ENCODE assay signal across 8 mouse cellular contexts in the genomic region with DNA sequence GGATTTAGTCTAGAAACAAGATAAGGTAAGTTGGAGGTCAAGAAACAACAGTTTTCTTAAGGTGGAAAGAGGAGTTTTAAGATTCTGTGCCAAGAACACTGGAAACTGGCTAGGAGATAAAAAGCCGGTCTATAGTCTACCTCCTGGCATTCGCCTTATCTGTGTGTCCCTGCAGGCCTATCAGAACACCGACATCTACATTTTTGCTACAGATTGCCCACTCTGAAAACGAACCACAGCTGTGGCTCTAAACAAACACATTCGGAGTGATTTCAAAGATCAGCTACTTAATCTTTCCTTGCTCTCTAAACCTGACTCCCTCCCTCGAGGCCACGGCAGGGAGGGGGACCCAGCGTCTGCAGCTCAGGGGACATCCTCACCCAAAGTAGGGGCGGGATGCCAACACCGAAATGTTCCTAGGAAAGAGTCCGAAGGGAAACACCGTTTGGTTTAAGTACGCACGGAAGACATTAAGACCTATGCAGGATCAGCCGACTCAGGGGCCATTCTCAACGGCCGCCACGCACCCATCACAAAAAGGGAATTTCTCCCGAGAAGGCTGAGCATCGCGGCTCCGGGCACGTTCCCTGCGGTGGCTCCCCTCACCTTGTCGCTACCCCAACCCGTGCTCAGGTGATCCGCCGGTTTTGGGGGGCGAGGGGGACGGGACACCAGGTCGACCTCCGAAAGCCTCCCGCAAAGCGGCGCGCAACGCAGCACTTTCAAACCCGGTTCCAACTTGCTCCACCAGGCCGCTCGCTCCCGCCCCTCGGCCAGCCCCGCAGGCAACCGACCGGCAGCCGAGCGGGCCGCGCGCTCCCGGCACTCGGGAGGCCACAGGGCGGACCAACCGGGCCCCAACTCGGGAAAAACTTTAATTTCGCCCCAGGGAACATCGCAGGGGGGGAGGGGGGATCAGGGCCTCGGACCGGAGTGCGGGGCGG. TPM values are rescaled to one million over a fixed set of nuclear protein-coding genes. Genes with fewer than 3 reads are reported as not detected.
DNase-seq lines count a peak whose midpoint lies in the region; ATAC-seq and TF ChIP-seq lines count a peak whose summit lies in the region.

No protein-coding gene starts in this region.

- no peak for ATAC-seq in forebrain, embryonic 13.5 days
- no peak for ATAC-seq in intestine, postnatal 0 days
- ATAC-seq in megakaryocyte progenitor cell, adult 5-6 weeks (replicated peaks; ENCODE audit: poor library complexity): peak; percentile 59

- peaks cover 26% of the 10 kb centered on the region for H3K4me1 ChIP-seq in forebrain, embryonic 13.5 days
- H3K4me1 ChIP-seq in intestine, postnatal 0 days (replicated peaks; ENCODE audit: control insufficient read depth, insufficient read depth, low read length): no peaks in the 10 kb centered on the region

- TF ChIP-seq CTCF in layer of hippocampus, adult 2 months (conservative IDR thresholded peaks at IDR 0.05): no peak
- TF ChIP-seq CTCF in intestine, postnatal 0 days (IDR thresholded peaks at IDR 0.05; ENCODE audit: low read depth): no peak

- WGBS in forebrain, embryonic 13.5 days: 1% methylated on average over 61 of the region's 61 CpGs
- WGBS in intestine, postnatal 0 days: 4% methylated on average over 56 of the region's 61 CpGs

- peaks cover 32% of the 10 kb centered on the region for H3K36me3 ChIP-seq in forebrain, embryonic 13.5 days (ENCODE audit: poor library complexity, severe bottlenecking)
- peaks cover 22% of the 10 kb centered on the region for H3K36me3 ChIP-seq in intestine, postnatal 0 days (ENCODE audit: control insufficient read depth, insufficient read depth)

- no peaks in the 10 kb centered on the region for H3K27me3 ChIP-seq in forebrain, embryonic 13.5 days
- H3K27me3 ChIP-seq in intestine, postnatal 0 days (replicated peaks; ENCODE audit: control insufficient read depth, insufficient read depth, low read length): no peaks in the 10 kb centered on the region

- no peak for DNase-seq in layer of hippocampus, adult 2 months (ENCODE audit: low spot score in 2 of 2)
- DNase-seq in layer of hippocampus, adult 9-10 months (ENCODE audit: low spot score): no peak
- peak; percentile 44 for DNase-seq in adipocyte (ENCODE audit: low spot score)
- DNase-seq in testis, postnatal 10 days (ENCODE audit: low spot score): peak; percentile 77
- no peak for DNase-seq in left cerebral cortex, postnatal 14 days (ENCODE audit: low spot score in 2 of 2)

- H3K4me2 ChIP-seq in forebrain, embryonic 13.5 days: peak overlapping the region; percentile 85
- H3K4me2 ChIP-seq in intestine, postnatal 0 days (replicated peaks; ENCODE audit: low read depth): peak overlapping the region; percentile 93

- no peaks in the 10 kb centered on the region for H3K9me3 ChIP-seq in forebrain, embryonic 13.5 days (replicated peaks)
- H3K9me3 ChIP-seq in intestine, postnatal 0 days (ENCODE audit: control insufficient read depth): no peaks in the 10 kb centered on the region

- intact Hi-C loops in left cerebral cortex, postnatal 14 days (cut with DNase I): no loop called here

- peak overlapping the region; percentile 93 for H3K9ac ChIP-seq in forebrain, embryonic 13.5 days
- H3K9ac ChIP-seq in intestine, postnatal 0 days (ENCODE audit: low read depth, low read length): peak overlapping the region; percentile 89

- H3K27ac ChIP-seq in layer of hippocampus, adult 2 months: peak overlapping the region; percentile 43; the same call in 1 of the 2 replicates
- no peak overlapping the region for H3K27ac ChIP-seq in forebrain, embryonic 13.5 days
- peak overlapping the region; percentile 91 for H3K27ac ChIP-seq in intestine, postnatal 0 days (ENCODE audit: low read depth, low read length)

- peak overlapping the region; percentile 75 for H3K4me3 ChIP-seq in layer of hippocampus, adult 2 months
- peak overlapping the region; percentile 98 for H3K4me3 ChIP-seq in forebrain, embryonic 13.5 days
- H3K4me3 ChIP-seq in intestine, postnatal 0 days (ENCODE audit: low read depth, low read length): peak overlapping the region; percentile 97

RNA-seq across cellular contexts. Expression of gene Phf13, which starts 1.6 kb away (rescaled TPM):
- total RNA-seq in layer of hippocampus, adult 2 months (2021): 10 to 100 TPM; 10.5 to 10.8 TPM
- 17.6 and 19.4 TPM in 2 replicates for polyA plus RNA-seq in forebrain, embryonic 13.5 days (2015; fragmentation: Nextera tagmentation; extraction: Ambion mirVana)
- 10.6 and 11.0 TPM in 2 replicates for polyA plus RNA-seq in intestine, postnatal 0 days (2015; fragmentation: Nextera tagmentation; extraction: Ambion mirVana)
- total RNA-seq in megakaryocyte progenitor cell, adult 5-6 weeks (2015): 2.8 and 4.6 TPM in 2 replicates
- 1.0 and 2.7 TPM in 2 replicates for total RNA-seq in megakaryocyte progenitor cell, adult 5-6 weeks (2017)
- 10 to 100 TPM; 14.2 to 14.4 TPM for total RNA-seq in left cerebral cortex, postnatal 14 days (2021)

RNA-seq across cellular contexts. Expression of gene Thap3, which starts 5.7 kb away (rescaled TPM):
- total RNA-seq in layer of hippocampus, adult 2 months (2021): 10 to 100 TPM; 26.8 to 29.7 TPM
- 39.6 and 40.6 TPM in 2 replicates for polyA plus RNA-seq in forebrain, embryonic 13.5 days (2015; fragmentation: Nextera tagmentation; extraction: Ambion mirVana)
- polyA plus RNA-seq in intestine, postnatal 0 days (2015; fragmentation: Nextera tagmentation; extraction: Ambion mirVana): 15.4 and 16.6 TPM in 2 replicates
- 7.2 and 8.0 TPM in 2 replicates for total RNA-seq in megakaryocyte progenitor cell, adult 5-6 weeks (2015)
- total RNA-seq in megakaryocyte progenitor cell, adult 5-6 weeks (2017): 6.1 and 6.4 TPM in 2 replicates
- 10 to 100 TPM; 16.1 to 19.3 TPM for total RNA-seq in left cerebral cortex, postnatal 14 days (2021)

RNA-seq across cellular contexts. Expression of gene Klhl21, which starts 14.1 kb away (rescaled TPM):
- 10 to 100 TPM; 19.4 to 23.2 TPM for total RNA-seq in layer of hippocampus, adult 2 months (2021)
- 2.7 and 3.0 TPM in 2 replicates for polyA plus RNA-seq in forebrain, embryonic 13.5 days (2015; fragmentation: Nextera tagmentation; extraction: Ambion mirVana)
- polyA plus RNA-seq in intestine, postnatal 0 days (2015; fragmentation: Nextera tagmentation; extraction: Ambion mirVana): 5.3 and 5.8 TPM in 2 replicates
- total RNA-seq in megakaryocyte progenitor cell, adult 5-6 weeks (2015): 3.4 and 3.6 TPM in 2 replicates
- 6.6 and 7.9 TPM in 2 replicates for total RNA-seq in megakaryocyte progenitor cell, adult 5-6 weeks (2017)
- 10 to 100 TPM; 12.7 to 13.4 TPM for total RNA-seq in left cerebral cortex, postnatal 14 days (2021)

RNA-seq across cellular contexts. Expression of gene Zbtb48, which starts 33.0 kb away (rescaled TPM):
- total RNA-seq in layer of hippocampus, adult 2 months (2021): 10 to 100 TPM; 12.7 to 16.9 TPM
- 18.5 and 25.2 TPM in 2 replicates for polyA plus RNA-seq in forebrain, embryonic 13.5 days (2015; fragmentation: Nextera tagmentation; extraction: Ambion mirVana)
- 6.7 and 7.6 TPM in 2 replicates for polyA plus RNA-seq in intestine, postnatal 0 days (2015; fragmentation: Nextera tagmentation; extraction: Ambion mirVana)
- total RNA-seq in megakaryocyte progenitor cell, adult 5-6 weeks (2015): 7.4 and 10.3 TPM in 2 replicates
- 4.8 and 6.6 TPM in 2 replicates for total RNA-seq in megakaryocyte progenitor cell, adult 5-6 weeks (2017)
- total RNA-seq in left cerebral cortex, postnatal 14 days (2021): 10 to 100 TPM; 11.5 to 13.2 TPM

RNA-seq across cellular contexts. Expression of gene Tas1r1, which starts 43.9 kb away (rescaled TPM):
- total RNA-seq in layer of hippocampus, adult 2 months (2021): under 1 TPM; 0.69 to 0.76 TPM
- 0.53 and 0.83 TPM in 2 replicates for polyA plus RNA-seq in forebrain, embryonic 13.5 days (2015; fragmentation: Nextera tagmentation; extraction: Ambion mirVana)
- 0.08 TPM in 1 of 2 replicates, not detected in the other for polyA plus RNA-seq in intestine, postnatal 0 days (2015; fragmentation: Nextera tagmentation; extraction: Ambion mirVana)
- 0.71 and 0.91 TPM in 2 replicates for total RNA-seq in megakaryocyte progenitor cell, adult 5-6 weeks (2015)
- 1.2 and 3.2 TPM in 2 replicates for total RNA-seq in megakaryocyte progenitor cell, adult 5-6 weeks (2017)
- under 1 TPM; 0.49 to 0.55 TPM for total RNA-seq in left cerebral cortex, postnatal 14 days (2021)

Comparison
In these comparisons a context has a peak if more than half of its experiments do, and no peak if none do; other contexts are left out.
1. DNase-seq: peak in adipocyte (single experiment) and testis, postnatal 10 days (single experiment); none in layer of hippocampus, adult 2 months (0 of 2), layer of hippocampus, adult 9-10 months (single experiment) and left cerebral cortex, postnatal 14 days (0 of 2).
2. Peak in every context shown above with its lines, with median percentiles within 50 percentile points of each other: H3K4me3 ChIP-seq.